Mouse (Mus musculus) CH12.LX (cell line): ENCODE data around the gene Dcst2. TPM values are rescaled to one million over a fixed set of nuclear protein-coding genes. Genes with fewer than 3 reads are reported as not detected.

Experiments used
- DNase-seq: peaks from one replicate; pipeline ENCODE4 v3.0.0-alpha.2; 2013; ENCODE audit errors: extremely low read depth
- H3K27ac ChIP-seq: 2 replicates; pipeline ENCODE4 v1.5.1; 2012; ENCODE audit warnings: low read depth, mild to moderate bottlenecking, control low read depth, moderate library complexity; ENCODE audit not compliant: insufficient read depth
- H3K27me3 ChIP-seq: replicated peaks from 2 replicates; pipeline ENCODE3; 2012; ENCODE audit warnings: inconsistent platforms
- H3K36me3 ChIP-seq, 2 experiments: replicated peaks in 1 of 2; 2 replicates each; pipeline versions ENCODE3 to v1.6.1; 2012; ENCODE audit warnings: inconsistent platforms in 1 of 2, low read length in 1 of 2, mild to moderate bottlenecking in 1 of 2, mixed read lengths in 1 of 2, moderate library complexity in 1 of 2; ENCODE audit not compliant: control insufficient read depth in 1 of 2, insufficient read depth in 1 of 2
- H3K4me1 ChIP-seq, 2 experiments: 2 replicates each; pipeline ENCODE4 v1.6.1; 2012; ENCODE audit warnings: inconsistent platforms in 1 of 2, moderate library complexity in 1 of 2; ENCODE audit not compliant: insufficient read depth in 2 of 2, control insufficient read depth in 1 of 2
- H3K4me2 ChIP-seq: 2 replicates; pipeline ENCODE4 v1.6.1; 2012; ENCODE audit warnings: low read depth, mild to moderate bottlenecking, control low read depth; ENCODE audit not compliant: poor library complexity, insufficient read depth, severe bottlenecking
- H3K4me3 ChIP-seq, 3 experiments: fragments of 150-350 bp in 1 of 3; sonication (generic) in 1 of 3; replicated peaks in 1 of 3; 2 replicates each; pipeline versions ENCODE3 to v1.5.1; 2011 to 2012; ENCODE audit warnings: low read depth in 2 of 3, low read length in 2 of 3, mild to moderate bottlenecking in 2 of 3, moderate library complexity in 2 of 3, control low read depth in 1 of 3, improper control_type of control experiment in 1 of 3, inconsistent platforms in 1 of 3, mixed read lengths in 1 of 3; ENCODE audit not compliant: poor library complexity in 1 of 3
- H3K79me2 ChIP-seq: replicated peaks from 2 replicates; pipeline ENCODE4 v1.6.1; 2012; ENCODE audit warnings: mild to moderate bottlenecking, moderate library complexity; ENCODE audit not compliant: control insufficient read depth, poor library complexity, insufficient read depth, severe bottlenecking; ENCODE audit errors: extremely low read depth
- H3K9ac ChIP-seq: 2 replicates; pipeline ENCODE4 v1.6.1; 2012; ENCODE audit warnings: low read depth, mild to moderate bottlenecking, control low read depth, moderate library complexity; ENCODE audit not compliant: insufficient read depth
- H3K9me3 ChIP-seq: replicated peaks from 2 replicates; pipeline ENCODE3; 2012; ENCODE audit warnings: low read length, inconsistent platforms, mixed read lengths
- CHD1 ChIP-seq: IDR thresholded peaks from 2 replicates; pipeline ENCODE4 v1.6.1; 2012; ENCODE audit warnings: low read depth, low read length, improper control_type of control experiment, inconsistent platforms
- CHD2 ChIP-seq: IDR thresholded peaks from 2 replicates; pipeline ENCODE4 v1.6.1; 2011; ENCODE audit warnings: low read length, improper control_type of control experiment
- E2F4 ChIP-seq: IDR thresholded peaks from 2 replicates; pipeline ENCODE4 v1.6.1; 2011; ENCODE audit warnings: low read depth, low read length, improper control_type of control experiment; ENCODE audit not compliant: insufficient replicate concordance
- ETS1 ChIP-seq: conservative IDR thresholded peaks from 2 replicates; pipeline ENCODE4 v1.6.1; 2012; ENCODE audit warnings: low read depth, mild to moderate bottlenecking, inconsistent platforms, low read length, improper control_type of control experiment, moderate library complexity
- GABPA ChIP-seq: IDR thresholded peaks from 2 replicates; pipeline ENCODE4 v1.6.1; 2012; ENCODE audit warnings: low read depth, low read length, improper control_type of control experiment, inconsistent platforms; ENCODE audit not compliant: insufficient replicate concordance
- HCFC1 ChIP-seq: IDR thresholded peaks from 2 replicates; pipeline ENCODE4 v1.6.1; 2012; ENCODE audit warnings: low read depth, mild to moderate bottlenecking, inconsistent platforms, low read length, improper control_type of control experiment
- IRF4 ChIP-seq: IDR thresholded peaks from 2 replicates; pipeline ENCODE4 v1.6.1; 2014; ENCODE audit warnings: low read depth, mild to moderate bottlenecking, inconsistent platforms, low read length, improper control_type of control experiment
- JUND ChIP-seq: conservative IDR thresholded peaks from 2 replicates; pipeline ENCODE4 v1.6.1; 2011; ENCODE audit warnings: low read depth, low read length, improper control_type of control experiment
- MAFK ChIP-seq: IDR thresholded peaks from 2 replicates; pipeline ENCODE4 v1.6.1; 2011; ENCODE audit warnings: low read length, improper control_type of control experiment; ENCODE audit not compliant: insufficient replicate concordance
- MAZ ChIP-seq: IDR thresholded peaks from 2 replicates; pipeline ENCODE4 v1.6.1; 2012; ENCODE audit warnings: low read depth, mild to moderate bottlenecking, inconsistent platforms, low read length, improper control_type of control experiment, moderate library complexity
- MYC ChIP-seq: IDR thresholded peaks from 2 replicates; pipeline ENCODE4 v1.6.1; 2011; ENCODE audit warnings: low read depth, mild to moderate bottlenecking, improper control_type of control experiment, low read length
- NELFE ChIP-seq: IDR thresholded peaks from 2 replicates; pipeline ENCODE4 v1.6.1; 2011; ENCODE audit warnings: low read depth, low read length, improper control_type of control experiment
- NRF1 ChIP-seq: IDR thresholded peaks from 2 replicates; pipeline ENCODE4 v1.6.1; 2014; ENCODE audit warnings: low read depth, mild to moderate bottlenecking, inconsistent platforms, low read length, improper control_type of control experiment, moderate library complexity
- POLR2A ChIP-seq: IDR thresholded peaks from 2 replicates; pipeline ENCODE4 v1.6.1; 2011; ENCODE audit warnings: low read depth, mild to moderate bottlenecking, improper control_type of control experiment, low read length
- RAD21 ChIP-seq: IDR thresholded peaks from 2 replicates; pipeline ENCODE4 v1.6.1; 2011; ENCODE audit warnings: low read depth, mild to moderate bottlenecking, low read length, improper control_type of control experiment, moderate library complexity
- SIN3A ChIP-seq: IDR thresholded peaks from 2 replicates; pipeline ENCODE4 v1.6.1; 2012; ENCODE audit warnings: low read length, improper control_type of control experiment, inconsistent platforms
- SMC3 ChIP-seq: IDR thresholded peaks from 2 replicates; pipeline ENCODE4 v1.6.1; 2011; ENCODE audit warnings: low read depth, low read length, improper control_type of control experiment
- TBP ChIP-seq: conservative IDR thresholded peaks from 2 replicates; pipeline ENCODE4 v1.6.1; 2011; ENCODE audit warnings: low read depth, low read length, improper control_type of control experiment
- TCF12 ChIP-seq: IDR thresholded peaks from 2 replicates; pipeline ENCODE4 v1.6.1; 2014; ENCODE audit warnings: low read depth, mild to moderate bottlenecking, inconsistent platforms, low read length, improper control_type of control experiment
- USF1 ChIP-seq: IDR thresholded peaks from 2 replicates; pipeline ENCODE4 v1.6.1; 2014; ENCODE audit warnings: low read depth, mild to moderate bottlenecking, inconsistent platforms, low read length, improper control_type of control experiment
- USF2 ChIP-seq: conservative IDR thresholded peaks from 2 replicates; pipeline ENCODE4 v1.6.1; 2011; ENCODE audit warnings: low read depth, low read length, improper control_type of control experiment
- ZC3H11A ChIP-seq: IDR thresholded peaks from 2 replicates; pipeline ENCODE4 v1.6.1; 2012; ENCODE audit warnings: low read depth, mild to moderate bottlenecking, inconsistent platforms, low read length, improper control_type of control experiment
- ZMIZ1 ChIP-seq: IDR thresholded peaks from 2 replicates; pipeline ENCODE4 v1.6.1; 2012; ENCODE audit warnings: low read depth, mild to moderate bottlenecking, inconsistent platforms, low read length, improper control_type of control experiment
- dilution Hi-C: fragments of 300-500 bp; cut with MboI; formaldehyde crosslinking; loops from 2 replicates; pipeline ENCODE4 v1.14.3; 2020; ENCODE audit warnings: low sequenced_read_pairs; ENCODE audit not compliant: extremely low pct_unique_long_range_greater_than_20kb, extremely low pct_ligation_motif_present
- in situ Hi-C: fragments of 300-500 bp; cut with MboI; formaldehyde crosslinking; loops from 3 replicates; pipeline ENCODE4 v1.14.3; 2019; ENCODE audit warnings: low sequenced_read_pairs, low pct_ligation_motif_present, low pct_unique_long_range_greater_than_20kb, mixed read lengths
- polyA plus RNA-seq: library from polyadenylated mRNA; unstranded; fragments of >175 nt; gene quantifications from 2 replicates; pipeline ENCODE4 v1.2.1, GENCODE M21; 2012; ENCODE audit warnings: low read depth; ENCODE audit not compliant: insufficient read length
- total RNA-seq, 2 experiments: library from RNA; depleted of rRNA; stranded (reverse); fragments of 300-350 nt in 1 of 2; fragments of >200 nt in 1 of 2; gene quantifications; 2 replicates each; pipeline ENCODE4 v1.2.3; 2012 to 2014

The Dcst2 gene
- total and polyA plus RNA-seq, 3 experiments = 0.10 TPM; not detected in 2

- in situ Hi-C loops = no loop called here
- dilution Hi-C loops = no loop called here
Observed at GRCm38 (mm10) chr3:89421810-89422473, 60.2 kb downstream of the Dcst2 start.

DNA sequence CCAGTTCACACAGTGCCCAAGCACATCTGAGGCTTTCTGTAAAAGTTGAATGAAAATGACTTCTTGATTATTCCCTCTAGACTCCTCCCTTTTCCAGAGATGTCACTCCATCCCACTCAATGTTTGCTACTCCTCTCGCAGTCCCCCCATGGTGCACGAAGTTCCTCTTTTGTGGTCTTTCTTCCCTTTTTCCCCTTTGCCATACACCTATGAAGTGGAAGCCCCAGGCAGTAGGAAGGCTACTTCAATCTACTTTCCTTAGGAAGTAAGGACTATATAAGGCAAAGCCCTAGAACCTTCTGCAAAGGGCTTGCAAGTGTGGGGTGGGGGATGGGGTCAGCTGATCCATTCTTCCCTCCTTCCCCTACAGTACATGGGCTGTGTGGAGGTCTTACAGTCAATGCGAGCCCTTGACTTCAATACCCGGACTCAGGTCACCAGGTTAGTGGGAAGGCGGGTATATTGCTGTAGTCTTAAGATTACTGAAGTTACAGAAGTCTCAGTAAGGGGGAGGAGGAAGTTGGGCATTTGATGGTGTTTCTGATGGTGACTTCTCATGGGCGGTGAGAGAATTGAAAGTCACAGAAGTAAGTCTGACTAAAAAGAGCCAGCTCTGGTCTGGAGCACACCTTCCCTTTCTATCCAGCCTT lies 60.9 kb downstream of the Dcst2 start:
- peaks cover 14 to 42% of the 10 kb centered on the region in 2 experiments for H3K4me1 ChIP-seq
- H3K9ac ChIP-seq = no peak overlapping the region

More at GRCm38 (mm10) chr3:89421810-89422473, 60.2 kb downstream of the Dcst2 start:
- peaks cover 14 to 42% of the 10 kb centered on the region in 2 experiments for H3K4me1 ChIP-seq
- no peak for TF ChIP-seq CHD2
- no peak for TF ChIP-seq USF1
- no peak for TF ChIP-seq GABPA
- no peak for TF ChIP-seq IRF4
- TF ChIP-seq TCF12 = no peak
- no peak for TF ChIP-seq ETS1
- TF ChIP-seq TBP = no peak
- no peak for TF ChIP-seq RAD21
- TF ChIP-seq USF2 = no peak
- TF ChIP-seq NRF1 = no peak
- no peak for TF ChIP-seq ZMIZ1
- TF ChIP-seq SIN3A = no peak
- no peak for TF ChIP-seq MYC
- no peak for TF ChIP-seq JUND
- no peak for TF ChIP-seq CHD1
- no peak for TF ChIP-seq MAFK
- DNase-seq = no peak
- H3K4me2 ChIP-seq = 0 out of 2 replicates have a peak overlapping the region, but pooled peaks have one; percentile 42
- H3K36me3 ChIP-seq = peaks cover 38 to 52% of the 10 kb centered on the region in 2 experiments
- H3K9me3 ChIP-seq = no peaks in the 10 kb centered on the region
- H3K4me3 ChIP-seq = no peak overlapping the region
- no peak overlapping the region for H3K27ac ChIP-seq
- H3K27me3 ChIP-seq = no peaks in the 10 kb centered on the region
- peaks cover 37% of the 10 kb centered on the region for H3K79me2 ChIP-seq
- H3K9ac ChIP-seq = no peak overlapping the region

More for the DNA sequence above, 60.9 kb downstream of the Dcst2 start:
- Histone ChIP-seq H3K27me3 (no peaks in the 10 kb centered on the region), H3K27ac (no peak overlapping the region), H3K4me3 (no peak overlapping the region), H3K9me3 (no peaks in the 10 kb centered on the region), H3K79me2 (peaks cover 30% of the 10 kb centered on the region), H3K36me3 (peaks cover 44 to 60% of the 10 kb centered on the region in 2 experiments), H3K4me2 (no peak overlapping the region)
- TF ChIP-seq HCFC1 = no peak
- TF ChIP-seq IRF4 = no peak
- no peak for TF ChIP-seq NELFE
- TF ChIP-seq MAZ = no peak
- no peak for TF ChIP-seq USF1
- no peak for TF ChIP-seq E2F4
- TF ChIP-seq SMC3 = no peak
- TF ChIP-seq RAD21 = no peak
- TF ChIP-seq MAFK = no peak
- TF ChIP-seq ZC3H11A = no peak
- no peak for TF ChIP-seq POLR2A
- dilution Hi-C loops = no loop called here
- no peak for DNase-seq
- in situ Hi-C loops = no loop called here
